Mouse (Mus musculus) liver, embryonic 14.5 days (tissue): ENCODE results near the gene Negr1.

Source experiments
- CTCF ChIP-seq: IDR thresholded peaks from 2 replicates; pipeline ENCODE4 v1.5.1; 2016; ENCODE audit warnings: antibody characterized with exemption, low read depth, control low read depth
- EP300 ChIP-seq: IDR thresholded peaks from 2 replicates; pipeline ENCODE4 v1.6.1; 2016; ENCODE audit warnings: antibody characterized with exemption, low read depth

GRCm38 (mm10) chr3:156992811-156993210, 431.2 kb downstream of the Negr1 start:
- no peak for TF ChIP-seq EP300
- no peak for TF ChIP-seq CTCF
